Mouse (Mus musculus): Measurements from ENCODE around the gene Vmn1r44. TPM values are rescaled to one million over a fixed set of nuclear protein-coding genes. Genes with fewer than 3 reads are reported as not detected.
"Not testable (repeated sequence)": the region's sequence is repeated elsewhere in the genome, so short reads cannot be mapped to it uniquely, and the experiment has no call there.

The Vmn1r44 gene
- polyA plus RNA-seq (2014; fragmentation: Nextera tagmentation; extraction: Ambion mirVana): not detected in 2 replicates

GRCm38 (mm10) chr6:89883360-89883759 lies at the start of gene Vmn1r44:
Vmn1r44 (plus strand) TSS chr6:89883660.
- Histone ChIP-seq H3K27me3 (ENCODE audit: control insufficient read depth, insufficient read depth, low read length) (no peaks in the 10 kb centered on the region), H3K4me2 (replicated peaks; ENCODE audit: low read depth, low read length) (no peak within 1 kb of the TSS), H3K9me3 (ENCODE audit: control insufficient read depth, low read depth, low read length) (no peaks in the 10 kb centered on the region), H3K4me1 (ENCODE audit: control insufficient read depth, insufficient read depth, low read length) (no peaks in the 10 kb centered on the region), H3K4me3 (ENCODE audit: low read depth, low read length) (no peak within 1 kb of the TSS), H3K9ac (replicated peaks; ENCODE audit: low read depth, low read length) (no peak within 1 kb of the TSS), H3K27ac (ENCODE audit: low read length) (no peak within 1 kb of the TSS), H3K36me3 (ENCODE audit: control insufficient read depth, insufficient read depth, low read length) (no peaks in the 10 kb centered on the region)
- 89% methylated on average over 1 of the region's 1 CpGs for WGBS
- no peak for ATAC-seq (ENCODE audit: insufficient number of reproducible peaks, insufficient read depth, low FRiP score, low read depth)

GRCm38 (mm10) chr6:89857552-89857951 lies 25.9 kb upstream of the Vmn1r44 start:
- no peak overlapping the region for H3K9ac ChIP-seq (replicated peaks; ENCODE audit: low read depth, low read length)
- WGBS: 81% methylated on average over 3 of the region's 3 CpGs
- 0 out of 2 replicates have a peak, but pooled peaks cover 3% of the 10 kb centered on the region for H3K9me3 ChIP-seq (ENCODE audit: control insufficient read depth, low read depth, low read length)
- no peak overlapping the region for H3K27ac ChIP-seq (ENCODE audit: low read length)
- H3K4me2 ChIP-seq (replicated peaks; ENCODE audit: low read depth, low read length): no peak overlapping the region
- H3K4me3 ChIP-seq (ENCODE audit: low read depth, low read length): no peak overlapping the region
- no peaks in the 10 kb centered on the region for H3K36me3 ChIP-seq (ENCODE audit: control insufficient read depth, insufficient read depth, low read length)
- H3K27me3 ChIP-seq (ENCODE audit: control insufficient read depth, insufficient read depth, low read length): no peaks in the 10 kb centered on the region
- no peak for ATAC-seq (ENCODE audit: insufficient number of reproducible peaks, insufficient read depth, low FRiP score, low read depth)
- H3K4me1 ChIP-seq (ENCODE audit: control insufficient read depth, insufficient read depth, low read length): no peaks in the 10 kb centered on the region

GRCm38 (mm10) chr6:89859839-89860238 lies 23.6 kb upstream of the Vmn1r44 start:
- Histone ChIP-seq H3K4me2 (replicated peaks; ENCODE audit: low read depth, low read length) (no peak overlapping the region), H3K27ac (ENCODE audit: low read length) (no peak overlapping the region), H3K9ac (replicated peaks; ENCODE audit: low read depth, low read length) (no peak overlapping the region), H3K9me3 (ENCODE audit: control insufficient read depth, low read depth, low read length) (0 out of 2 replicates have a peak, but pooled peaks cover 3% of the 10 kb centered on the region), H3K4me1 (ENCODE audit: control insufficient read depth, insufficient read depth, low read length) (no peaks in the 10 kb centered on the region), H3K4me3 (ENCODE audit: low read depth, low read length) (no peak overlapping the region), H3K36me3 (ENCODE audit: control insufficient read depth, insufficient read depth, low read length) (no peaks in the 10 kb centered on the region), H3K27me3 (ENCODE audit: control insufficient read depth, insufficient read depth, low read length) (no peaks in the 10 kb centered on the region)
- 55% methylated on average over 2 of the region's 2 CpGs for WGBS
- peak; percentile 37 for ATAC-seq (ENCODE audit: insufficient number of reproducible peaks, insufficient read depth, low FRiP score, low read depth)

GRCm38 (mm10) chr6:89863792-89864191 lies 19.7 kb upstream of the Vmn1r44 start:
- H3K27me3 ChIP-seq (ENCODE audit: control insufficient read depth, insufficient read depth, low read length): no peaks in the 10 kb centered on the region
- H3K9me3 ChIP-seq (ENCODE audit: control insufficient read depth, low read depth, low read length): 0 out of 2 replicates have a peak, but pooled peaks cover 3% of the 10 kb centered on the region
- ATAC-seq (ENCODE audit: insufficient number of reproducible peaks, insufficient read depth, low FRiP score, low read depth): no peak
- H3K4me1 ChIP-seq (ENCODE audit: control insufficient read depth, insufficient read depth, low read length): no peaks in the 10 kb centered on the region
- H3K4me2 ChIP-seq (replicated peaks; ENCODE audit: low read depth, low read length): no peak overlapping the region
- no peaks in the 10 kb centered on the region for H3K36me3 ChIP-seq (ENCODE audit: control insufficient read depth, insufficient read depth, low read length)
- no peak overlapping the region for H3K9ac ChIP-seq (replicated peaks; ENCODE audit: low read depth, low read length)
- WGBS: 72% methylated on average over 4 of the region's 4 CpGs
- H3K27ac ChIP-seq (ENCODE audit: low read length): no peak overlapping the region
- no peak overlapping the region for H3K4me3 ChIP-seq (ENCODE audit: low read depth, low read length)

GRCm38 (mm10) chr6:89867276-89867675 lies 16.2 kb upstream of the Vmn1r44 start:
- Histone ChIP-seq H3K27me3 (ENCODE audit: control insufficient read depth, insufficient read depth, low read length) (no peaks in the 10 kb centered on the region), H3K36me3 (ENCODE audit: control insufficient read depth, insufficient read depth, low read length) (no peaks in the 10 kb centered on the region), H3K9me3 (ENCODE audit: control insufficient read depth, low read depth, low read length) (no peaks in the 10 kb centered on the region), H3K27ac (ENCODE audit: low read length) (no peak overlapping the region), H3K4me1 (ENCODE audit: control insufficient read depth, insufficient read depth, low read length) (no peaks in the 10 kb centered on the region), H3K9ac (replicated peaks; ENCODE audit: low read depth, low read length) (no peak overlapping the region), H3K4me2 (replicated peaks; ENCODE audit: low read depth, low read length) (no peak overlapping the region), H3K4me3 (ENCODE audit: low read depth, low read length) (no peak overlapping the region)
- ATAC-seq (ENCODE audit: insufficient number of reproducible peaks, insufficient read depth, low FRiP score, low read depth): no peak
- WGBS: 93% methylated on average over 2 of the region's 2 CpGs

GRCm38 (mm10) chr6:89867976-89868375 lies 15.5 kb upstream of the Vmn1r44 start:
- no peak overlapping the region for H3K27ac ChIP-seq (ENCODE audit: low read length)
- H3K4me1 ChIP-seq (ENCODE audit: control insufficient read depth, insufficient read depth, low read length): no peaks in the 10 kb centered on the region
- H3K4me2 ChIP-seq (replicated peaks; ENCODE audit: low read depth, low read length): no peak overlapping the region
- H3K9me3 ChIP-seq (ENCODE audit: control insufficient read depth, low read depth, low read length): no peaks in the 10 kb centered on the region
- WGBS: 93% methylated on average over 2 of the region's 2 CpGs
- no peaks in the 10 kb centered on the region for H3K36me3 ChIP-seq (ENCODE audit: control insufficient read depth, insufficient read depth, low read length)
- no peak for ATAC-seq (ENCODE audit: insufficient number of reproducible peaks, insufficient read depth, low FRiP score, low read depth)
- no peak overlapping the region for H3K9ac ChIP-seq (replicated peaks; ENCODE audit: low read depth, low read length)
- H3K4me3 ChIP-seq (ENCODE audit: low read depth, low read length): no peak overlapping the region
- H3K27me3 ChIP-seq (ENCODE audit: control insufficient read depth, insufficient read depth, low read length): no peaks in the 10 kb centered on the region

- H3K9me3 ChIP-seq (ENCODE audit: control insufficient read depth, low read depth, low read length); H3K36me3 ChIP-seq (ENCODE audit: control insufficient read depth, insufficient read depth, low read length); H3K27ac ChIP-seq (ENCODE audit: low read length); ATAC-seq (ENCODE audit: insufficient number of reproducible peaks, insufficient read depth, low FRiP score, low read depth); H3K4me1 ChIP-seq (ENCODE audit: control insufficient read depth, insufficient read depth, low read length); H3K27me3 ChIP-seq (ENCODE audit: control insufficient read depth, insufficient read depth, low read length); H3K9ac ChIP-seq (replicated peaks; ENCODE audit: low read depth, low read length); H3K4me2 ChIP-seq (replicated peaks; ENCODE audit: low read depth, low read length); H3K4me3 ChIP-seq (ENCODE audit: low read depth, low read length): not testable (repeated sequence)
- WGBS: 64% methylated on average over 3 of the region's 3 CpGs
These were observed 7.1 kb upstream of the Vmn1r44 start, which contains the start of the genes Vmn1r42 and Vmn1r43 for GRCm38 (mm10) chr6:89876313-89876712. Vmn1r42 (minus strand) TSS chr6:89876413. Vmn1r43 (minus strand) TSS chr6:89876413.

- H3K9ac ChIP-seq (replicated peaks; ENCODE audit: low read depth, low read length): no peak overlapping the region
- H3K27ac ChIP-seq (ENCODE audit: low read length): no peak overlapping the region
- WGBS: 73% methylated on average over 2 of the region's 2 CpGs
- no peaks in the 10 kb centered on the region for H3K36me3 ChIP-seq (ENCODE audit: control insufficient read depth, insufficient read depth, low read length)
- no peaks in the 10 kb centered on the region for H3K9me3 ChIP-seq (ENCODE audit: control insufficient read depth, low read depth, low read length)
- H3K4me3 ChIP-seq (ENCODE audit: low read depth, low read length): no peak overlapping the region
- no peak for ATAC-seq (ENCODE audit: insufficient number of reproducible peaks, insufficient read depth, low FRiP score, low read depth)
- no peak overlapping the region for H3K4me2 ChIP-seq (replicated peaks; ENCODE audit: low read depth, low read length)
- no peaks in the 10 kb centered on the region for H3K27me3 ChIP-seq (ENCODE audit: control insufficient read depth, insufficient read depth, low read length)
- no peaks in the 10 kb centered on the region for H3K4me1 ChIP-seq (ENCODE audit: control insufficient read depth, insufficient read depth, low read length)
These were observed 6.5 kb upstream of the Vmn1r44 start for GRCm38 (mm10) chr6:89876963-89877362.

GRCm38 (mm10) chr6:89880867-89881266 lies 2.6 kb upstream of the Vmn1r44 start:
- Histone ChIP-seq H3K4me2 (replicated peaks; ENCODE audit: low read depth, low read length) (no peak overlapping the region), H3K9ac (replicated peaks; ENCODE audit: low read depth, low read length) (no peak overlapping the region), H3K27ac (ENCODE audit: low read length) (no peak overlapping the region), H3K27me3 (ENCODE audit: control insufficient read depth, insufficient read depth, low read length) (no peaks in the 10 kb centered on the region), H3K9me3 (ENCODE audit: control insufficient read depth, low read depth, low read length) (no peaks in the 10 kb centered on the region), H3K4me1 (ENCODE audit: control insufficient read depth, insufficient read depth, low read length) (no peaks in the 10 kb centered on the region), H3K36me3 (ENCODE audit: control insufficient read depth, insufficient read depth, low read length) (no peaks in the 10 kb centered on the region), H3K4me3 (ENCODE audit: low read depth, low read length) (no peak overlapping the region)
- no peak for ATAC-seq (ENCODE audit: insufficient number of reproducible peaks, insufficient read depth, low FRiP score, low read depth)

Measured in stomach, embryonic 14.5 days (tissue).